Mouse (Mus musculus): ENCODE results near the gene Cd38. TPM values are rescaled to one million over a fixed set of nuclear protein-coding genes. Genes with fewer than 3 reads are reported as not detected.
"Not testable (repeated sequence)": the region's sequence is repeated elsewhere in the genome, so short reads cannot be mapped to it uniquely, and the experiment has no call there.

Gene Cd38
- polyA plus RNA-seq, 2 experiments, result 5.3 to 7.4 TPM

GRCm38 (mm10) chr5:43909213-43909612, 40.9 kb downstream of the Cd38 start:
- H3K9me3 ChIP-seq (ENCODE audit: control insufficient read depth, low read length), result no peaks in the 10 kb centered on the region
- TF ChIP-seq POLR2A (IDR thresholded peaks at IDR 0.05; ENCODE audit: borderline replicate concordance, extremely low read depth, insufficient read depth, insufficient read length), result no peak
- H3K27me3 ChIP-seq (ENCODE audit: control insufficient read depth, insufficient read depth, low read length), result no peaks in the 10 kb centered on the region
- no peak for ATAC-seq (ENCODE audit: low FRiP score, low read depth)
- 54% methylated on average over 9 of the region's 9 CpGs for WGBS
- H3K27ac ChIP-seq (replicated peaks; ENCODE audit: low read depth, low read length), result no peak overlapping the region
- no peak for DNase-seq (ENCODE audit: low spot score)
- no peak overlapping the region for H3K4me2 ChIP-seq (replicated peaks; ENCODE audit: low read depth, low read length, severe bottlenecking)
- no peaks in the 10 kb centered on the region for H3K4me1 ChIP-seq (ENCODE audit: control insufficient read depth, insufficient read depth, low read length)
- H3K36me3 ChIP-seq (ENCODE audit: control insufficient read depth, insufficient read depth, low read length), result no peaks in the 10 kb centered on the region
- no peak overlapping the region for H3K4me3 ChIP-seq (replicated peaks; ENCODE audit: low read length)
- no peak overlapping the region for H3K9ac ChIP-seq (ENCODE audit: low read depth, low read length, severe bottlenecking)

- no peak for ATAC-seq (ENCODE audit: low FRiP score, low read depth)
- no peaks in the 10 kb centered on the region for H3K9me3 ChIP-seq (ENCODE audit: control insufficient read depth, low read length)
- H3K9ac ChIP-seq (ENCODE audit: low read depth, low read length, severe bottlenecking), result no peak overlapping the region
- H3K36me3 ChIP-seq (ENCODE audit: control insufficient read depth, insufficient read depth, low read length), result no peaks in the 10 kb centered on the region
- no peak overlapping the region for H3K4me2 ChIP-seq (replicated peaks; ENCODE audit: low read depth, low read length, severe bottlenecking)
- 92% methylated on average over 6 of the region's 6 CpGs for WGBS
- H3K4me3 ChIP-seq (replicated peaks; ENCODE audit: low read length), result no peak overlapping the region
- H3K27me3 ChIP-seq (ENCODE audit: control insufficient read depth, insufficient read depth, low read length), result no peaks in the 10 kb centered on the region
- TF ChIP-seq POLR2A (IDR thresholded peaks at IDR 0.05; ENCODE audit: borderline replicate concordance, extremely low read depth, insufficient read depth, insufficient read length), result no peak
- H3K4me1 ChIP-seq (ENCODE audit: control insufficient read depth, insufficient read depth, low read length), result no peaks in the 10 kb centered on the region
- no peak for DNase-seq (ENCODE audit: low spot score)
- H3K27ac ChIP-seq (replicated peaks; ENCODE audit: low read depth, low read length), result no peak overlapping the region
These were observed 41.7 kb downstream of the Cd38 start for GRCm38 (mm10) chr5:43910006-43910405.

GRCm38 (mm10) chr5:43912844-43913243, 44.5 kb downstream of the Cd38 start, which contains the start of gene Gm7879:
TSS of gene Gm7879 (plus strand) at chr5:43913144.
- not testable (repeated sequence) for H3K27ac ChIP-seq (replicated peaks; ENCODE audit: low read depth, low read length); H3K4me3 ChIP-seq (replicated peaks; ENCODE audit: low read length); H3K9ac ChIP-seq (ENCODE audit: low read depth, low read length, severe bottlenecking); DNase-seq (ENCODE audit: low spot score); ATAC-seq (ENCODE audit: low FRiP score, low read depth); H3K9me3 ChIP-seq (ENCODE audit: control insufficient read depth, low read length); H3K27me3 ChIP-seq (ENCODE audit: control insufficient read depth, insufficient read depth, low read length); H3K4me1 ChIP-seq (ENCODE audit: control insufficient read depth, insufficient read depth, low read length); H3K36me3 ChIP-seq (ENCODE audit: control insufficient read depth, insufficient read depth, low read length); H3K4me2 ChIP-seq (replicated peaks; ENCODE audit: low read depth, low read length, severe bottlenecking)
- 84% methylated on average over 4 of the region's 4 CpGs for WGBS

GRCm38 (mm10) chr5:43915261-43915886, 47.0 kb downstream of the Cd38 start:
- WGBS, result 89% methylated on average over 4 of the region's 4 CpGs
- no peak for TF ChIP-seq POLR2A (IDR thresholded peaks at IDR 0.05; ENCODE audit: borderline replicate concordance, extremely low read depth, insufficient read depth, insufficient read length)
- H3K9me3 ChIP-seq (ENCODE audit: control insufficient read depth, low read length), result no peaks in the 10 kb centered on the region
- H3K27ac ChIP-seq (replicated peaks; ENCODE audit: low read depth, low read length), result no peak overlapping the region
- no peak overlapping the region for H3K4me2 ChIP-seq (replicated peaks; ENCODE audit: low read depth, low read length, severe bottlenecking)
- ATAC-seq (ENCODE audit: low FRiP score, low read depth) (no peak), DNase-seq (ENCODE audit: low spot score) (no peak)
- no peak overlapping the region for H3K9ac ChIP-seq (ENCODE audit: low read depth, low read length, severe bottlenecking)
- H3K4me3 ChIP-seq (replicated peaks; ENCODE audit: low read length), result no peak overlapping the region
- H3K27me3 ChIP-seq (ENCODE audit: control insufficient read depth, insufficient read depth, low read length), result no peaks in the 10 kb centered on the region
- no peaks in the 10 kb centered on the region for H3K4me1 ChIP-seq (ENCODE audit: control insufficient read depth, insufficient read depth, low read length)
- H3K36me3 ChIP-seq (ENCODE audit: control insufficient read depth, insufficient read depth, low read length), result no peaks in the 10 kb centered on the region

- H3K27ac ChIP-seq (replicated peaks; ENCODE audit: low read depth, low read length), result no peak overlapping the region
These were observed 53.5 kb downstream of the Cd38 start for GRCm38 (mm10) chr5:43921877-43922276.

GRCm38 (mm10) chr5:43923933-43924332, 55.6 kb downstream of the Cd38 start:
- Histone ChIP-seq H3K36me3 (ENCODE audit: control insufficient read depth, insufficient read depth, low read length) (no peaks in the 10 kb centered on the region), H3K9me3 (ENCODE audit: control insufficient read depth, low read length) (no peaks in the 10 kb centered on the region), H3K9ac (ENCODE audit: low read depth, low read length, severe bottlenecking) (no peak overlapping the region), H3K4me3 (replicated peaks; ENCODE audit: low read length) (no peak overlapping the region), H3K4me1 (ENCODE audit: control insufficient read depth, insufficient read depth, low read length) (no peaks in the 10 kb centered on the region), H3K4me2 (replicated peaks; ENCODE audit: low read depth, low read length, severe bottlenecking) (no peak overlapping the region), H3K27ac (replicated peaks; ENCODE audit: low read depth, low read length) (no peak overlapping the region), H3K27me3 (ENCODE audit: control insufficient read depth, insufficient read depth, low read length) (no peaks in the 10 kb centered on the region)
- DNase-seq (ENCODE audit: low spot score) (peak; percentile 37), ATAC-seq (ENCODE audit: low FRiP score, low read depth) (no peak)
- TF ChIP-seq POLR2A (IDR thresholded peaks at IDR 0.05; ENCODE audit: borderline replicate concordance, extremely low read depth, insufficient read depth, insufficient read length), result no peak
- WGBS, result 34% methylated on average over 4 of the region's 4 CpGs

More at GRCm38 (mm10) chr5:43921877-43922276, 53.5 kb downstream of the Cd38 start:
- ATAC-seq (ENCODE audit: low FRiP score, low read depth) (no peak), DNase-seq (ENCODE audit: low spot score) (no peak)
- Histone ChIP-seq H3K9ac (ENCODE audit: low read depth, low read length, severe bottlenecking) (no peak overlapping the region), H3K4me1 (ENCODE audit: control insufficient read depth, insufficient read depth, low read length) (no peaks in the 10 kb centered on the region), H3K27me3 (ENCODE audit: control insufficient read depth, insufficient read depth, low read length) (no peaks in the 10 kb centered on the region), H3K9me3 (ENCODE audit: control insufficient read depth, low read length) (no peaks in the 10 kb centered on the region), H3K36me3 (ENCODE audit: control insufficient read depth, insufficient read depth, low read length) (no peaks in the 10 kb centered on the region), H3K4me3 (replicated peaks; ENCODE audit: low read length) (no peak overlapping the region), H3K4me2 (replicated peaks; ENCODE audit: low read depth, low read length, severe bottlenecking) (no peak overlapping the region)
- whole genome bisulfite sequencing, result 89% methylated on average over 11 of the region's 11 CpGs
- no peak for TF ChIP-seq POLR2A (IDR thresholded peaks at IDR 0.05; ENCODE audit: borderline replicate concordance, extremely low read depth, insufficient read depth, insufficient read length)
